Mouse (Mus musculus) G1E (cell line): ENCODE results near the gene Sema4a. TPM values are rescaled to one million over a fixed set of nuclear protein-coding genes. Genes with fewer than 3 reads are reported as not detected.

Experiments used
- ATAC-seq: 2 replicates; pipeline ENCODE4 v1.8.0; 2016; ENCODE audit warnings: mild to moderate bottlenecking; ENCODE audit not compliant: insufficient number of reproducible peaks, poor library complexity, low FRiP score, severe bottlenecking; ENCODE audit errors: extremely low read depth
- DNase-seq: peaks from one replicate; pipeline ENCODE4 v3.0.0; 2012; ENCODE audit warnings: low spot score
- H3K27me3 ChIP-seq: 2 replicates; pipeline ENCODE4 v1.6.1; 2012; ENCODE audit warnings: mild to moderate bottlenecking, low read length, inconsistent platforms; ENCODE audit not compliant: insufficient read depth
- H3K36me3 ChIP-seq: replicated peaks from 2 replicates; pipeline ENCODE3; 2012; ENCODE audit warnings: mild to moderate bottlenecking, inconsistent platforms
- H3K4me1 ChIP-seq: 2 replicates; pipeline ENCODE4 v1.6.1; 2012; ENCODE audit warnings: low read depth, low read length, inconsistent platforms, mixed read lengths; ENCODE audit not compliant: insufficient read depth
- H3K4me3 ChIP-seq: 2 replicates; pipeline ENCODE4 v1.5.1; 2012; ENCODE audit warnings: low read depth, mild to moderate bottlenecking, inconsistent platforms, low read length, moderate library complexity, mixed read lengths
- H3K9me3 ChIP-seq: replicated peaks from 2 replicates; pipeline ENCODE4 v1.6.1; 2012; ENCODE audit warnings: inconsistent platforms
- CTCF ChIP-seq: IDR thresholded peaks from 2 replicates; pipeline ENCODE4 v1.5.1; 2012; ENCODE audit warnings: low read depth, low read length, inconsistent platforms, mixed read lengths
- GATA1 ChIP-seq: IDR thresholded peaks from 2 replicates; pipeline ENCODE4 v1.6.1; 2012; ENCODE audit warnings: borderline replicate concordance, low read length, inconsistent platforms, mixed read lengths
- GATA2 ChIP-seq: IDR thresholded peaks from 2 replicates; pipeline ENCODE4 v1.6.1; 2012; ENCODE audit warnings: low read depth, low read length, inconsistent platforms, borderline replicate concordance
- POLR2AphosphoS5 ChIP-seq: IDR thresholded peaks from 2 replicates; pipeline ENCODE4 v1.6.1; 2012; ENCODE audit warnings: low read depth, low read length, inconsistent platforms; ENCODE audit not compliant: insufficient replicate concordance
- TAL1 ChIP-seq: conservative IDR thresholded peaks from 2 replicates; pipeline ENCODE4 v1.6.1; 2012; ENCODE audit warnings: low read depth, low read length, inconsistent platforms, mixed read lengths
- polyA plus RNA-seq: library from polyadenylated mRNA; stranded (reverse); fragments of >175 nt; gene quantifications from 2 replicates; pipeline ENCODE4 v1.2.3, GENCODE M21; 2012
- total RNA-seq, 2 experiments: library from RNA; stranded (forward) in 1 of 2; stranded (reverse) in 1 of 2; fragments of 200-1000 nt in 1 of 2; fragments of >200 nt in 1 of 2; fragmentation: Nextera tagmentation in 1 of 2; gene quantifications; 2 replicates each; pipeline ENCODE4 v1.2.3; 2014 to 2017

The Sema4a gene
- total and polyA plus RNA-seq, 3 experiments = 0.66 to 1.3 (median 1.1) TPM

- TF ChIP-seq GATA2 = no peak
- no peak for TF ChIP-seq GATA1
- no peak for TF ChIP-seq CTCF
- no peak for TF ChIP-seq POLR2AphosphoS5
- no peak for TF ChIP-seq TAL1
- Histone ChIP-seq H3K9me3 (no peaks in the 10 kb centered on the region), H3K4me3 (no peak overlapping the region), H3K27me3 (no peaks in the 10 kb centered on the region; the same call in 1 of the 2 replicates), H3K4me1 (peaks cover 59% of the 10 kb centered on the region), H3K36me3 (peaks cover 94% of the 10 kb centered on the region)
- ATAC-seq (no peak), DNase-seq (no peak)
Measured at GRCm38 (mm10) chr3:88486043-88486442, 25.1 kb upstream of the Sema4a start.

- ATAC-seq (no peak), DNase-seq (no peak)
- Histone ChIP-seq H3K36me3 (peaks cover 91% of the 10 kb centered on the region), H3K9me3 (no peaks in the 10 kb centered on the region), H3K27me3 (no peaks in the 10 kb centered on the region; the same call in 1 of the 2 replicates), H3K4me3 (no peak overlapping the region), H3K4me1 (peaks cover 46% of the 10 kb centered on the region)
- no peak for TF ChIP-seq POLR2AphosphoS5
- no peak for TF ChIP-seq GATA2
- TF ChIP-seq TAL1 = no peak
- TF ChIP-seq CTCF = no peak
- TF ChIP-seq GATA1 = no peak
Measured at GRCm38 (mm10) chr3:88484597-88485316, 23.8 kb upstream of the Sema4a start.

DNA sequence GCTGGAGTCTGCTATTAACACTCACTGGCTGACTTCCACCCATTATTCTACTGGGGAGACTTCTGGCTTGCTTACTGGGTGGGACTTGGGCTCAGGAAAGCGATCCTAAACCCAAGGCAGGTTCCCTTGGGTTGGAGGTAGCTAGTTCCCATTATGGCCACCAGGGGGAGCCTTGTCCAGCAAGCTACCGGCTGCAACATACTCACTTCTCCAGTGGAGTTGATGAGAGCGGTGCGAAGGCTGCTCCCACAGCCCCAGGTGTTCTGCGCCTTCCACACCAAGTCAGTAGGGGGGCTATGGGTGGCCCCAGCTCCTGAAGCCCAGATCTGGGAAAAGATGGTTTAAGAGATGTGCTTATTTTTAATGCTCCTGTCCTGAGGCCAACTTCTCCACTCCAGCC, 22.6 kb upstream of the Sema4a start:
- TF ChIP-seq CTCF = peak; percentile 89
- no peak for TF ChIP-seq GATA2
- no peaks in the 10 kb centered on the region for H3K9me3 ChIP-seq
- peaks cover 37% of the 10 kb centered on the region for H3K4me1 ChIP-seq
- ATAC-seq = no peak
- DNase-seq = peak; percentile 62
- H3K4me3 ChIP-seq = no peak overlapping the region
- H3K27me3 ChIP-seq = no peaks in the 10 kb centered on the region; the same call in 1 of the 2 replicates
- peaks cover 81% of the 10 kb centered on the region for H3K36me3 ChIP-seq

DNA sequence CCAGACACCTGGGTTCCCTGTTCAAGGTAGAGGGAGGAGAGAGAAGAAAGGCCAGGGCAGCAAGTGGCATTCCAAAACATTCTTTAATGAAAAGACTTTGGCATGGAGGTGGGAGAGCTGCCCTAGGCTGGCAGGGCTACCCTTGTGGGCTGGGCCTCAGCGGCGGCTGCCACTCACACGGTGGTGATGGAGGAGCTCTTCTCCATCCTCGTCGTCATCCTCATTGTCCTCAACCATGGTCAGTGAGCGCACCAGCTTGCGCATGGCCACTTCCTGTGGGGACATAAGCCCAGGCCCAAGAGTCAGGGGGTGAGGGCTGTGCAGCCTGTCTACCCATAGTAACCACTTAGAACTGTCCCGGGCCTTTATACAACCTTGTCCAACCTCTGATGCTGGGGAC, 22.2 kb upstream of the Sema4a start:
- H3K4me3 ChIP-seq = no peak overlapping the region
- TF ChIP-seq GATA1 (no peak), TAL1 (no peak), CTCF (no peak), GATA2 (no peak), POLR2AphosphoS5 (no peak)
- H3K36me3 ChIP-seq = peaks cover 77% of the 10 kb centered on the region
- no peaks in the 10 kb centered on the region for H3K9me3 ChIP-seq
- ATAC-seq (no peak), DNase-seq (no peak)
- no peaks in the 10 kb centered on the region; the same call in 1 of the 2 replicates for H3K27me3 ChIP-seq
- H3K4me1 ChIP-seq = peaks cover 35% of the 10 kb centered on the region

- no peaks in the 10 kb centered on the region for H3K27me3 ChIP-seq
- H3K9me3 ChIP-seq = no peaks in the 10 kb centered on the region
- TF ChIP-seq TAL1 (no peak), CTCF (no peak), GATA1 (no peak), POLR2AphosphoS5 (no peak), GATA2 (no peak)
- peaks cover 34% of the 10 kb centered on the region for H3K4me1 ChIP-seq
- H3K36me3 ChIP-seq = peaks cover 69% of the 10 kb centered on the region
- no peak overlapping the region for H3K4me3 ChIP-seq
- ATAC-seq = no peak
- no peak for DNase-seq
Measured at GRCm38 (mm10) chr3:88482336-88482735, 21.4 kb upstream of the Sema4a start.

- Histone ChIP-seq H3K9me3 (no peaks in the 10 kb centered on the region), H3K4me3 (no peak overlapping the region), H3K27me3 (no peaks in the 10 kb centered on the region), H3K36me3 (peaks cover 61% of the 10 kb centered on the region), H3K4me1 (peaks cover 37% of the 10 kb centered on the region)
- DNase-seq = no peak
- TF ChIP-seq GATA2 (no peak), CTCF (no peak), GATA1 (no peak), TAL1 (no peak), POLR2AphosphoS5 (no peak)
- ATAC-seq = no peak
Measured at GRCm38 (mm10) chr3:88481372-88482040, 20.5 kb upstream of the Sema4a start.
